Mouse (Mus musculus) kidney, adult 2 months (tissue): Measurements from ENCODE around the gene Trank1. TPM values are rescaled to one million over a fixed set of nuclear protein-coding genes. Genes with fewer than 3 reads are reported as not detected.

Experiments
- DNase-seq: peaks from one replicate; pipeline ENCODE4 v3.0.0; 2021
- H3K27ac ChIP-seq: fragments of 200-500 bp; 2 replicates; pipeline ENCODE4 v1.5.1; 2012; ENCODE audit warnings: low read depth, low read length, control low read depth, inconsistent platforms; ENCODE audit not compliant: insufficient read depth
- H3K27me3 ChIP-seq: fragments of 200-500 bp; replicated peaks from 2 replicates; pipeline ENCODE4 v1.6.1; 2012; ENCODE audit warnings: mild to moderate bottlenecking, moderate library complexity, low read length, inconsistent platforms; ENCODE audit not compliant: control insufficient read depth, insufficient read depth
- H3K36me3 ChIP-seq: fragments of 200-500 bp; 2 replicates; pipeline ENCODE4 v1.6.1; 2012; ENCODE audit warnings: mild to moderate bottlenecking, moderate library complexity, low read length, inconsistent platforms; ENCODE audit not compliant: control insufficient read depth, insufficient read depth
- H3K4me1 ChIP-seq: fragments of 200-500 bp; 2 replicates; pipeline ENCODE4 v1.6.1; 2011; ENCODE audit warnings: low read length; ENCODE audit not compliant: control insufficient read depth, insufficient read depth
- H3K4me3 ChIP-seq: fragments of 200-500 bp; 2 replicates; pipeline ENCODE4 v1.5.1; 2011; ENCODE audit warnings: mild to moderate bottlenecking, low read depth, low read length, control low read depth; ENCODE audit not compliant: insufficient read depth
- CTCF ChIP-seq: fragments of 200-500 bp; conservative IDR thresholded peaks from 2 replicates; pipeline ENCODE4 v1.5.1; 2011; ENCODE audit warnings: low read depth, mild to moderate bottlenecking, control low read depth, low read length, moderate library complexity, mixed read lengths; ENCODE audit not compliant: insufficient read depth, insufficient read length
- POLR2A ChIP-seq: fragments of 200-500 bp; IDR thresholded peaks from one replicate; pipeline ENCODE4 v1.6.1; 2011; ENCODE audit warnings: low read depth, low read length, control low read depth
- WGBS: fragments of 180-500 bp; shearing (Covaris S2); methylation state at CpG from one replicate; pipeline ENCODE4 v1.1.7; 2018; 5-methylcytosine and 5-hydroxymethylcytosine counted together
- polyA plus RNA-seq: library from polyadenylated mRNA; depleted of rRNA; stranded (reverse); fragments of >200 nt; gene quantifications from 2 replicates; pipeline ENCODE4 v1.2.3, GENCODE M21; 2012

The Trank1 gene
- polyA plus RNA-seq, 1 experiment, result 0.13 TPM

GRCm38 (mm10) chr9:111313793-111314192 is 2.3 kb downstream of the Trank1 start:
- no peak for TF ChIP-seq CTCF
- no peak for TF ChIP-seq POLR2A
- no peak overlapping the region for H3K4me3 ChIP-seq

GRCm38 (mm10) chr9:111314219-111314618 is 2.7 kb downstream of the Trank1 start:
- Histone ChIP-seq H3K27ac (no peak overlapping the region), H3K27me3 (peaks cover 12% of the 10 kb centered on the region), H3K4me3 (no peak overlapping the region), H3K36me3 (no peaks in the 10 kb centered on the region), H3K4me1 (no peaks in the 10 kb centered on the region; the same call in 1 of the 2 replicates)
- 35% methylated on average over 5 of the region's 5 CpGs for WGBS
- TF ChIP-seq POLR2A, result no peak
- peak; percentile 84 for TF ChIP-seq CTCF
- DNase-seq, result peak; percentile 47

More at GRCm38 (mm10) chr9:111313793-111314192, 2.3 kb downstream of the Trank1 start:
- peaks cover 12% of the 10 kb centered on the region for H3K27me3 ChIP-seq
- H3K4me1 ChIP-seq, result no peaks in the 10 kb centered on the region; the same call in 1 of the 2 replicates
- no peaks in the 10 kb centered on the region for H3K36me3 ChIP-seq
- WGBS, result 22% methylated on average over 5 of the region's 5 CpGs
- no peak for DNase-seq
- H3K27ac ChIP-seq, result no peak overlapping the region

GRCm38 (mm10) chr9:111320912-111321311 is 9.4 kb downstream of the Trank1 start:
- no peaks in the 10 kb centered on the region for H3K27me3 ChIP-seq
- H3K4me1 ChIP-seq, result no peaks in the 10 kb centered on the region
- no peak overlapping the region for H3K4me3 ChIP-seq
- no peaks in the 10 kb centered on the region for H3K36me3 ChIP-seq
- 83% methylated on average over 4 of the region's 4 CpGs for WGBS
- DNase-seq, result no peak
- TF ChIP-seq CTCF, result no peak
- no peak for TF ChIP-seq POLR2A
- no peak overlapping the region for H3K27ac ChIP-seq

- no peak for TF ChIP-seq CTCF
- TF ChIP-seq POLR2A, result no peak
- Histone ChIP-seq H3K4me1 (no peaks in the 10 kb centered on the region), H3K36me3 (no peaks in the 10 kb centered on the region), H3K27me3 (no peaks in the 10 kb centered on the region), H3K4me3 (no peak overlapping the region), H3K27ac (no peak overlapping the region)
- 89% methylated on average over 2 of the region's 2 CpGs for WGBS
- no peak for DNase-seq
These were observed 13.3 kb downstream of the Trank1 start for GRCm38 (mm10) chr9:111324881-111325280.

GRCm38 (mm10) chr9:111329881-111330280 is 18.3 kb downstream of the Trank1 start:
- 90% methylated on average over 4 of the region's 4 CpGs for WGBS
- Histone ChIP-seq H3K36me3 (no peaks in the 10 kb centered on the region), H3K27ac (no peak overlapping the region), H3K4me3 (no peak overlapping the region), H3K4me1 (no peaks in the 10 kb centered on the region), H3K27me3 (no peaks in the 10 kb centered on the region)
- no peak for TF ChIP-seq POLR2A
- TF ChIP-seq CTCF, result no peak
- DNase-seq, result no peak

GRCm38 (mm10) chr9:111333790-111334189 is 22.3 kb downstream of the Trank1 start:
- no peak overlapping the region for H3K27ac ChIP-seq
- 54% methylated on average over 2 of the region's 2 CpGs for WGBS
- H3K27me3 ChIP-seq, result no peaks in the 10 kb centered on the region
- H3K4me1 ChIP-seq, result no peaks in the 10 kb centered on the region
- H3K4me3 ChIP-seq, result no peak overlapping the region
- no peak for DNase-seq
- TF ChIP-seq POLR2A, result no peak
- TF ChIP-seq CTCF, result no peak
- H3K36me3 ChIP-seq, result no peaks in the 10 kb centered on the region

- 47% methylated on average over 4 of the region's 4 CpGs for WGBS
These were observed 23.1 kb downstream of the Trank1 start for GRCm38 (mm10) chr9:111334555-111335164.

More at GRCm38 (mm10) chr9:111334555-111335164, 23.1 kb downstream of the Trank1 start:
- Histone ChIP-seq H3K27me3 (no peaks in the 10 kb centered on the region), H3K4me1 (no peaks in the 10 kb centered on the region), H3K27ac (no peak overlapping the region), H3K4me3 (no peak overlapping the region), H3K36me3 (no peaks in the 10 kb centered on the region)
- no peak for DNase-seq
- TF ChIP-seq POLR2A (no peak), CTCF (no peak)
